Mouse (Mus musculus) brain, embryonic 18.5 days (tissue): ENCODE results near the gene Dlg5.

Source experiments
- DNase-seq: peaks from one replicate; pipeline ENCODE4 v3.0.0-alpha.2; 2012; ENCODE audit warnings: low read depth, low spot score

The Dlg5 gene

DNA sequence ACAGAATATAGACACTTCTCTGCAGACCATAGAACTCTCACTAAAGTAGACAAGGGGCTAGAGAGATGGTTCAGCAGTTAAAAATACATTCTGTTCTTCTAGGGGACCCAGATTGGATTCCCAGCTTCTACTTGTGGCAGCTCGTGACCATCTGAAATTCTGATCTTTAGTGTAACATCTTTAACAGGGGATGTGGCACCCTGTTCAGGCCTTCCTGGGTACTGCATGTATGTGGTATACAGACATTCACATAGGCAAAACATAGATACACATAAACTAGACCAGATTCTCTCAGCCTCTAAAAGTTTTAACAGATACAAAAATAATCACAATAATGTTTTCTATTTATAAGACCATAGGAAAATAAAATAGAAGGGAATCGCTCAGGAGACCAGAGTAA, 120.7 kb downstream of the Dlg5 start:
- no peak for DNase-seq

DNA sequence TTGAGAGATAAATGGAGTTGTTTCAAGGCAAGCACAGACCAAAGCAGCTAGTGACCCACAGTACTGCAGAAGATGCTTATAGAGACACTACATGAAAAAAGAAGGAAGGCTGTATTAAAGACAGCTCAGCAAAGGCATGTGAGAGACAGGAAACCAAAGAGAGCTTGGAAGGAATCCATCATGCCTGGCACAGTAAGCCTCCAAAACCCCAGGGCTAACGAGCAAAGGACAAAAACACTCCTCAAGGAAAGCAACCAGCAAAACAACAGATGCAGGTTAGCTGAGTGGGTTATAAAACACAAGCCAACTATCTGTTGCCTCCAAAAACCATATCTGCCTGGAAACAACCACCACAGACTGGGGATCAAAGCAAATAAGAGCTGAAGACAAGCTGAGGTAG, 121.5 kb downstream of the Dlg5 start:
- DNase-seq, result no peak

DNA sequence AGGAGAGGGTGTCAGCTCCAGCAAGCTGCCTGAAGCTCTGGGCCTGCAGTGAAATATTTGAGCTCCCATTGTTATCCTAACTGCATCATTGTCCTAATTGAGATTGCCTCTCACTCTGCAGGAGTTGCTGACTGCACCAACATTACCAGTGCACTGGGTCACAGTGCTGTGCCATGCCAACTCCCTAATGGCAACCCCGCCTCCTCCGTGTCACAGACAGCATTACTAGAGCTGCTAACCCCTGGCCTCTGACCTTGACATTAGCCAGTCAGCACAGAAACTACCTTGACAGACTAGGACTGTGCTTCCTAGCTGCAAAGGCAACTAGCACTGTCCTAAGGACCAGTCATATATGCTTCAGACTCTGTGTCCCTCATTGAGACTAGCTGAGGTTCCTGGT, 139.0 kb downstream of the Dlg5 start:
- DNase-seq, result no peak

DNA sequence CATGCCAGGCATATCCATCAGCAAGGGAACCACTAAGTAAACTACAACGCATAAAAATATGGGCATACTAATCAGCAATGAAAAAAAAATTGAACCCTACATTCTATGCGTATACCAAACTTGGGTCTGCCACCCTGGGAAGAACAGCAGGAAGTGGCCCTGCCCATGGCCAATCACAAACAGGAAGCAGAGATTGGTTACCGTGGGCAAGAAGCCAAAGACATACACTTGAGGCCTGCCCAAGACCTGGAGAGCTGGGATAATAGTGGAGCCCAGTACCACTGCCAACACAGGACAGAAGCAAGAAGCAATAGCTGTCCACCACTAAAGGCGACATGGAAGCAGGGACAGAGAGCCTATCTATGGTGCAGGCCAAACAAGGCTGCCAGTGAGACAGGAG, 146.9 kb downstream of the Dlg5 start:
- DNase-seq, result no peak

DNA sequence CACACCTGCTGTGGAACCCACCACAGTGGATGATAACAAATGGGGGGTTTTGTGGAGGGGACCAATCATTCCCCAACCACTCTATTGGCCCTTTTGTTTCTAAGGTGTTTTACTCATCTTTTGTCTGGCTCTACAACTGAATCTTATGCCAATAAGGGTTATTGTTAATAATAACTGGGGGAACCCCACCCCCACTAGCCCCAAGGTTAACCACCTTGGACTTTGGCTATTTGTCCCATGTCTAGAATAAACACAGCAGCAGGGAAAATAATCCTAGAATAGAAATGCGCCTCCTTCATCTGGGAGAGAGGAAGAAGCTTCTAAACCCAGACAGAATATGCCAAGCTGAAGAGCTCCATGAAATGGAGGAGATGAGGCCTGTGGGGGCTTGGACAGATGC, 151.1 kb downstream of the Dlg5 start:
- no peak for DNase-seq

DNA sequence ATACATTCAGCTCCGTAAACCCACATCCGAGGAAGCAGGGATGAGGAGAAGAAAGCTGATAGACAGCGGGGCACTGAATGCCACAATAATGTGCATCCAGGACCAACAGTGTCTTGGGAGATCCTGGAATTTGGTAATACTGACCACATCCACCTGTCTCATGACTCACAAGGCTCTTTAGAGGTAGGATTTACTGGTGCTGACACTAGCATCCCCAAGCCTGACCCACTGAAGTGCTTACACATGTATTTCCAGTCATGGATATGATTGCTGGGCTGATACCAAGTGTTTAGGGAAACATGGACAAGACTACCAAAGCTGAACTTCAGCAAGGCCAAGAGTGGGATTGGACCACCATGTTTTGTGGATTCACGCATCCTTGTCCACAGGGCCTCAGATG, 152.5 kb downstream of the Dlg5 start:
- no peak for DNase-seq

DNA sequence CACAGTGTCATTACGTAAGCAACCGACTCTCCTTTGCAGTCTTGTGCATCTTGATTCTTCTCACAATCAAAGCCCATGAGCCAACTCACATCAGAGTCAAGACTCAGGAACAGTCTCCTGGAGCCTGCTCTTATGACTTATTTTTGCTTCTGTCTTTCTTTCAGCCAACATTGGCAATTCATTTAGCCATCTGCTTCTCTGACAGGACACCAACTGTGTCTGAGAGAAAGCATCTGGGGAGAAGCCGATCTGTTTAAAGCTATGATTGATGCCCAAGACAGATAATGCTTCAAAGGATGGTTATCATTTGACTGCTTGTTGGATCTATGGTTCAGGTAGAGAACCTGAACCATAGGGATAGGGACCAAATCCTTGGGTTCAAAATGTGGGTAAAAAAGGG, 153.3 kb downstream of the Dlg5 start:
- no peak for DNase-seq

DNA sequence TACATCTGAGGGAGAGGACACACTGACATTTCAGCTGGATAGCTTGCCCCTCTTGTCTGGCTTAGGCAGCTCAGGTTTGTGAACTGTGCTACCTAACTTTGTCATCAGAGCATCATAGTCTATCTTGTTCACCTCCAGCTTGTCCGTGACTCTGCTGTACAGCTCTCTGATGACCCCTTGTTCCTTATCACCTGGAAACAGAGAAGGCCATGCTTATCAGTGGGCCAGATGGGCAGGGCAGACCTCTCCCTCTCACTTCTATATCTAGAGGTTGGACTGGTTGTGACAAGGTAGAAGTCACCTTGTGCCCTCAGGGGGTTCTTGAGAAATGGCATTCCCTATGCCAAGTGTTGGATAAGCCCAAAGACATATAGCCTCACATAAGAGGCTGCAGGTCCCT, 154.9 kb downstream of the Dlg5 start:
- DNase-seq, result no peak

DNA sequence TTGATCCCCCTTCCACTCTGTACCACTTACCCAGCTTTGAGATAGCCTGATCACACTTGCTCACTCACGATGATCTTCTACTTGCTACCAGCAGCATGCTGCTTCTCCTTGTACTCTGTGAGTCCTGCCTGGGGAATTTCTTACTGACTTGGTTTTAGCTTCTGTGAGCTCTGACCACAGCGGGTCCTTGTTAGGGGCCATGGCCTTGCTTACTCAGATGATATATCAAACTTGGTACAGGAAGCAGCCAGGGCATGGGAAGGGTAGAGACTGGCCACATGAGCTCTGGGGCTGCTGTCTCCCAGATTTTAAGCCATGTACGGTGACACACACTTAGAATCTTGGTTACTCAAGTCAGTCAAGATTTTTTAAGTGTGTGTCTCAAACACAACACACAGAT, 156.5 kb downstream of the Dlg5 start:
- no peak for DNase-seq

DNA sequence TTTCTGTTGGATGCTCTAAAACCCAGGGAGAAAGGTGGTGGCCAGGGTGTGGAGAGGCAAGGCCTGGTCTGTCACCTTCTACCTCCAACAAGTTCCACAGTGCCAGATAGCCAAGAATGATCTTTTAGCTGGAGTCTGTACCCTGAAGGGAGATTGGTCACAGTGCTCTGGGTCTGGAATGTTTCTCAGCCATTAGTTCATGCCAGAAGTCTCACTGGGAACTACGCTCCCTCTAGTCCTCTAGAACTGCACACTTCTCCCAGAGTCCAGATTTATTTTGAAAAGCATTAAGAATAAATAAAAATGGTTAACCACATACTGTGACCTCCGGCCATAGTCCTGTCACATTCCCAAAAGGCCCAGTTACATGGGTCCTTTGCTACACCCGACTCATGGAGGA, 158.3 kb downstream of the Dlg5 start:
- DNase-seq, result no peak

DNA sequence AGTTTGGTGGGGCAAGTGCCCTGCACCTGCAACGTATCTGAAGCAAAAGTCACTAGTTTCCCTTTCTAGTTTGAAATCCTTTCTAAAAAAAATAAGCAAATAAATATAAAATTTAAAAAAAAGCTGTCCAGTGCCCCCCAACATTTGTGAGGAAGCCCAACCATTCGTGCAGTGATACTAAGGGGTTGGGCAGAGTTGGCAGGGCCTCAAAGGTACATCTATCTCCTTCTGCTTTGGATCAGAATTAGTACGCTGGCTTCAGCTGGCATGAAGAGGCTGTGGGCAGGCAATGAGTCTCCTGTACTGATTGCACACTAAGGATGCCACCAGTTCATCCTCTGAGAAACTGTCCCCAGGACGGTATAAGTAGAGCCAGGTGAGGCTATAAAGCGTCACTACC, 159.2 kb downstream of the Dlg5 start:
- no peak for DNase-seq
